Mouse (Mus musculus): ENCODE results near the gene Pank4.

GRCm38 (mm10) chr4:154937746-154938145 lies 26.2 kb upstream of the Pank4 start:
- TF ChIP-seq ZC3H11A (IDR thresholded peaks at IDR 0.05; ENCODE audit: borderline replicate concordance, low read depth, low read length) (no peak), CHD2 (IDR thresholded peaks at IDR 0.05; ENCODE audit: low read depth, low read length) (no peak), HCFC1 (IDR thresholded peaks at IDR 0.05; ENCODE audit: borderline replicate concordance, insufficient read depth, low read length) (no peak)
